Mouse (Mus musculus): ENCODE data around the gene Nqo2. TPM values are rescaled to one million over a fixed set of nuclear protein-coding genes. Genes with fewer than 3 reads are reported as not detected.
A peak's percentile ranks its signal among the peaks of the same experiment; 100 is the strongest.

The Nqo2 gene
- polyA plus RNA-seq, 2 experiments = 10.1 to 16.1 TPM

DNA sequence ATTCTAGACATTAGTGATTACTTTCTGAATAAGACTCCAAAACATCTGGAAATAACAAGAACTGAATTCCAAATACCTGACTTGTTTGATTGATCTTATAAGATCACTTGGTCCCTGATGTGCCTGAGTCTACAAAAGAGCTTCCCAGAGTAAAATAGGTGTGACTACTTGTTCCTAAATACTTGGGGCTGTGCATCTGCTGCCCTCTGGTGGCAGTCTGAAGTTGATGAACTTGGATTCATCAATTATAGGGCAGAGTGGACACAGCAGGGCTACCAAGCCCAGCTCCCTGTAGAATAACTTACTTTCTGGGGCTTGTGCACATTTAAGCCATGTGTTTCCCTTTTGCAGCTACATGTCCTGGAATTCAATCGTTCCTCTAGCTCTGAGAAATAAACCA is 30.7 kb downstream of the Nqo2 start:
- no peak overlapping the region for H3K4me3 ChIP-seq (replicated peaks; ENCODE audit: low read length)
- no peaks in the 10 kb centered on the region; the same call in 1 of the 2 replicates for H3K36me3 ChIP-seq (ENCODE audit: control insufficient read depth, insufficient read depth, low read length)
- H3K27ac ChIP-seq (replicated peaks; ENCODE audit: low read depth, low read length) = no peak overlapping the region
- H3K4me1 ChIP-seq (ENCODE audit: control insufficient read depth, insufficient read depth, low read length) = no peaks in the 10 kb centered on the region
- ATAC-seq (ENCODE audit: low FRiP score, low read depth) = peak; percentile 53; the same call in 1 of the 2 replicates
- WGBS = 27% methylated on average over 1 of the region's 1 CpGs
- peak; percentile 85 for DNase-seq (ENCODE audit: low spot score)
- no peaks in the 10 kb centered on the region for H3K9me3 ChIP-seq (ENCODE audit: control insufficient read depth, low read length)
- no peaks in the 10 kb centered on the region for H3K27me3 ChIP-seq (ENCODE audit: control insufficient read depth, insufficient read depth, low read length)
- H3K4me2 ChIP-seq (replicated peaks; ENCODE audit: low read depth, low read length, severe bottlenecking) = no peak overlapping the region
- no peak for TF ChIP-seq POLR2A (IDR thresholded peaks at IDR 0.05; ENCODE audit: borderline replicate concordance, extremely low read depth, insufficient read depth, insufficient read length)
- H3K9ac ChIP-seq (ENCODE audit: low read depth, low read length, severe bottlenecking) = no peak overlapping the region

DNA sequence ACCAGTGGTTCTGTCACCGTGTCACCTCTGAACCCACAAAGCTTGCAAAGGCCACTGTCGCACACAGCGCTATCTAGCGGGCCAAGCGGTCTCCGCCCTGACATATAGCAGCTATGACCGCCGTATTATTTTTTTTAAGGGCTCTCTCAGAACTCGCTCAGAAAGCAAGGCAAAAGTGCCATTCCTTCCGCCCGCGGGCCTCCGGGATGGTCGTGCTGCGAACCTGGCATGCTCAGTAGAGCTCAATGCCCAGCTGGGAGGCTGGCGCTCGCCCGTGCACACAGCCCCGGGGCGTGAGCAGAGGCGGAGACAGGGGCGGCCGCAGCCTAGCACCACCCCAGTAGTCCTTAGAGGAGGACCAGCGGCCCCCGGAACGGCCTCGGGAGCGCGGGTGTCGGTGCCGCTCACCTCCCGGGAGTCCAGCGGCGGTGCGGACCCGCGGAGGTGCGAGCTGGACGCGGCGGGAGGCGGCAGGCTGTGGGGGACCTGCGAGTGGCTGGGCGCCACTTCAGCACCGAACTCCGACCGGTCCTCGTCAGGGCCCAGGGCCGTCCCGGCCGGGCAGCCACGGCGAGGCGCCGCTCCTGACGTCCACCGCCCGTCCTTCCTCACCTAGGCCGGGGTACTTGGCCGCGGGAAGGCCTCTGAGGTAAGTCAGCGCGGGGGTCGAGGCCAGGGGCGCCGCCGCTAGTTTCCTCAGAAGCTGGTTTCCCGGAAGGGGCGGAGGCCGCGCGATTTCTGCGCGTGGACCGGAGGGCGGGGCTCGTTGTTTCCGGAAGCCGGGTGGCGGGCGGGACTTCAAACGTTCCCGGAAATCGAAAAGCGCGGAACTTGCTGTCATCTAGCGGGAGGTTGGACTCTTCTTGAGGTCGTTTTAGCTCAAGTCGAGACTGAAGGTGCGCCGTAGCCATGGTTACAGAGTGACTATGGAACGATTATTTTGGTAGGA is 37.8 kb downstream of the Nqo2 start, which contains the start of the genes Ripk1 and Serpinb6a:
TSS of gene Ripk1 (plus strand) at position 306 of the 949 bp plus-strand sequence.
TSS of gene Serpinb6a (minus strand) at position 737 of the 949 bp plus-strand sequence.
- Histone ChIP-seq H3K9me3 (ENCODE audit: control insufficient read depth, low read length) (no peaks in the 10 kb centered on the region), H3K27me3 (ENCODE audit: control insufficient read depth, insufficient read depth, low read length) (no peaks in the 10 kb centered on the region), H3K27ac (replicated peaks; ENCODE audit: low read depth, low read length) (peak within 1 kb of the TSS; percentile 87), H3K9ac (ENCODE audit: low read depth, low read length, severe bottlenecking) (peak within 1 kb of the TSS; percentile 90), H3K4me2 (replicated peaks; ENCODE audit: low read depth, low read length, severe bottlenecking) (peak within 1 kb of the TSS; percentile 86), H3K4me3 (replicated peaks; ENCODE audit: low read length) (peak within 1 kb of the TSS; percentile 95), H3K36me3 (ENCODE audit: control insufficient read depth, insufficient read depth, low read length) (no peaks in the 10 kb centered on the region; the same call in 1 of the 2 replicates), H3K4me1 (ENCODE audit: control insufficient read depth, insufficient read depth, low read length) (peaks cover 8% of the 10 kb centered on the region; the same call in 1 of the 2 replicates)
- DNase-seq (ENCODE audit: low spot score) (peak; percentile 90), ATAC-seq (ENCODE audit: low FRiP score, low read depth) (peak; percentile 94)
- no peak for TF ChIP-seq POLR2A (IDR thresholded peaks at IDR 0.05; ENCODE audit: borderline replicate concordance, extremely low read depth, insufficient read depth, insufficient read length)
- WGBS = under 1% methylated on average over 83 of the region's 92 CpGs

DNA sequence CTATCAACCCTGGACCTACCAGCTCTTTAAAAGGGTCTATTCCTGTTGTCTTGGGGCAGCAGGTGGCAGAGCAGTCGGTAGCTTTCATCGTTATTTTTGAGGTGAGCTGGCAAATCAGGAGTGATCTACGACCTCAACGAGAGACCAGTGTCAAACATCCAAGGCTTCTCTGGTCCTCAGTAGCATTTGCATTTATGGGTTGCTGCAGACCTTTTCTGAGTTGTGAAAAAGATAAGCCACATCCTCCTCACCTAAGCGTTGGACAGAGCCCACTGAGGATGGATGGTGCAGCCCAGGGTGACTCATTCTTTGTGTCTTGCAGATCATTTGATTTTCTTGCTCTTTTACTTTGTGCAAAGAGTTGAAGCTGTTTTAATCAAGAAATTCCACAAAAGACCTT is 38.6 kb downstream of the Nqo2 start:
- peaks cover 8% of the 10 kb centered on the region; the same call in 1 of the 2 replicates for H3K4me1 ChIP-seq (ENCODE audit: control insufficient read depth, insufficient read depth, low read length)
- no peak overlapping the region for H3K27ac ChIP-seq (replicated peaks; ENCODE audit: low read depth, low read length)
- peak overlapping the region; percentile 95 for H3K4me3 ChIP-seq (replicated peaks; ENCODE audit: low read length)
- no peaks in the 10 kb centered on the region for H3K36me3 ChIP-seq (ENCODE audit: control insufficient read depth, insufficient read depth, low read length)
- peak overlapping the region; percentile 86 for H3K4me2 ChIP-seq (replicated peaks; ENCODE audit: low read depth, low read length, severe bottlenecking)
- TF ChIP-seq POLR2A (IDR thresholded peaks at IDR 0.05; ENCODE audit: borderline replicate concordance, extremely low read depth, insufficient read depth, insufficient read length) = no peak
- H3K27me3 ChIP-seq (ENCODE audit: control insufficient read depth, insufficient read depth, low read length) = no peaks in the 10 kb centered on the region
- ATAC-seq (ENCODE audit: low FRiP score, low read depth) (no peak), DNase-seq (ENCODE audit: low spot score) (no peak)
- WGBS = 13% methylated on average over 5 of the region's 5 CpGs
- H3K9me3 ChIP-seq (ENCODE audit: control insufficient read depth, low read length) = no peaks in the 10 kb centered on the region
- peak overlapping the region; percentile 90 for H3K9ac ChIP-seq (ENCODE audit: low read depth, low read length, severe bottlenecking)

DNA sequence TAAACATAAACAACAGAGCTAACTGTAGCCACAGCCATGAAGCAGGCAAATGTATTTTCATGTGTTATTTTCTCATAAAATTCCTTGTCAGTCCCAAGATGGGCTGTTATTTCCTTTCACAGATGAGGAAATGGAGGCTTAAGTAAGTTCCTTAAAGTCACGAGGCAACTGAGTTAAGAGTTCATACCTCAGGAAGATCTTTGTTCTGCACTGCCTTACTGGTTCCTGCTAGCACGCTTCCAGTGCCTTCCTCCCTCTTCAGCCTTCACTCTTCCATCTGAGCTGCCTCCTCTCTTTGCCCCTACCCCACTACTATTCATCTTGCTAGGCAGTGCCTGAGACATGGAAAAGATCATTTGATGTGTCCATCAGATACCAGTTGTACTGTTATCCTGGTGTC is 42.7 kb downstream of the Nqo2 start:
- H3K4me2 ChIP-seq (replicated peaks; ENCODE audit: low read depth, low read length, severe bottlenecking) = no peak overlapping the region
- ATAC-seq (ENCODE audit: low FRiP score, low read depth) (no peak), DNase-seq (ENCODE audit: low spot score) (no peak)
- H3K36me3 ChIP-seq (ENCODE audit: control insufficient read depth, insufficient read depth, low read length) = peaks cover 14% of the 10 kb centered on the region
- H3K4me1 ChIP-seq (ENCODE audit: control insufficient read depth, insufficient read depth, low read length) = peaks cover 4% of the 10 kb centered on the region; the same call in 1 of the 2 replicates
- no peak overlapping the region for H3K9ac ChIP-seq (ENCODE audit: low read depth, low read length, severe bottlenecking)
- WGBS = 72% methylated on average over 2 of the region's 2 CpGs
- no peaks in the 10 kb centered on the region for H3K9me3 ChIP-seq (ENCODE audit: control insufficient read depth, low read length)
- H3K27ac ChIP-seq (replicated peaks; ENCODE audit: low read depth, low read length) = no peak overlapping the region
- no peak for TF ChIP-seq POLR2A (IDR thresholded peaks at IDR 0.05; ENCODE audit: borderline replicate concordance, extremely low read depth, insufficient read depth, insufficient read length)
- no peaks in the 10 kb centered on the region for H3K27me3 ChIP-seq (ENCODE audit: control insufficient read depth, insufficient read depth, low read length)
- H3K4me3 ChIP-seq (replicated peaks; ENCODE audit: low read length) = no peak overlapping the region

DNA sequence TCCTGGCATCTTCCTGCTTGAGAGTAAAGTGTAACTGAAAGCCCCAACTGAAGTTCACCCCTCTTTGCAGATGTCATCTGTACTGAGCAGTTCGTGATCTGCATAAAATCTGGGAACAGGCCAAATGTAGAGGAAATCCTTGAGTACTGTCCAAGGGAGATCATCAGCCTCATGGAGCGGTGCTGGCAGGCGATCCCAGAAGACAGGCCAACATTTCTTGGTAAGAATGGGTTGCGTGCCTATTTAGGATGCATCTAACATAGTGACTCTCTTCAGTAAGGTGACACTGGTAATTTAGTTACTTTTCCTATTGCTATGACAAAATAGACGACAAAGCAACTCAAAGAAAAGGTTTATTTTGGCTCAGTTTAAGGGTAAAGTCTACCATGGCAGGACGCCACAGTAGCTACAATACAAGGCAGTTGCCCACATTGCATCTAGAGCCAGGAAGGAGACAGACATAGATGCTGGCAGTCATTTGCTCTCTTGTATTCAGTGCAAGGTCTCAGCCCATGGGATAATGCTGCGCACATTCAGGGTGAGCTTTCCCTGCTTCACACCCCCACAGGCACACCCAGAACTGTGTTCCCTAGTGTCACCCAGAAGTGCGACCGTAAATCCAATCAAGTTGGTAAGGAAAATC is 52.6 kb downstream of the Nqo2 start:
- H3K9me3 ChIP-seq (ENCODE audit: control insufficient read depth, low read length) = no peaks in the 10 kb centered on the region
- no peak overlapping the region for H3K27ac ChIP-seq (replicated peaks; ENCODE audit: low read depth, low read length)
- no peak for ATAC-seq (ENCODE audit: low FRiP score, low read depth)
- H3K4me3 ChIP-seq (replicated peaks; ENCODE audit: low read length) = no peak overlapping the region
- H3K36me3 ChIP-seq (ENCODE audit: control insufficient read depth, insufficient read depth, low read length) = peaks cover 83% of the 10 kb centered on the region
- 95% methylated on average over 9 of the region's 9 CpGs for WGBS
- no peak for DNase-seq (ENCODE audit: low spot score)
- no peak overlapping the region for H3K4me2 ChIP-seq (replicated peaks; ENCODE audit: low read depth, low read length, severe bottlenecking)
- no peaks in the 10 kb centered on the region for H3K4me1 ChIP-seq (ENCODE audit: control insufficient read depth, insufficient read depth, low read length)
- no peak overlapping the region for H3K9ac ChIP-seq (ENCODE audit: low read depth, low read length, severe bottlenecking)
- H3K27me3 ChIP-seq (ENCODE audit: control insufficient read depth, insufficient read depth, low read length) = no peaks in the 10 kb centered on the region
- TF ChIP-seq POLR2A (IDR thresholded peaks at IDR 0.05; ENCODE audit: borderline replicate concordance, extremely low read depth, insufficient read depth, insufficient read length) = no peak

Measured in limb, embryonic 14.5 days (tissue).